Mouse (Mus musculus) cerebellum, adult 2 months (tissue): ENCODE measurements at regions not wholly inside any gene's neighbourhood (a gene's known extent, or its start where the extent isn't known, plus 50 kb on each side); places are given as distances from the start of the nearest gene placed in this dataset.

Experiments
- CTCF ChIP-seq: fragments of 200-500 bp; IDR thresholded peaks from 2 replicates; pipeline ENCODE4 v1.5.1; 2011; ENCODE audit warnings: low read depth, mild to moderate bottlenecking, control low read depth, low read length, moderate library complexity, borderline replicate concordance; ENCODE audit not compliant: insufficient read depth
- POLR2A ChIP-seq: fragments of 200-500 bp; IDR thresholded peaks from 2 replicates; pipeline ENCODE4 v1.6.1; 2011; ENCODE audit warnings: low read length, control low read depth, borderline replicate concordance; ENCODE audit not compliant: insufficient read depth

DNA sequence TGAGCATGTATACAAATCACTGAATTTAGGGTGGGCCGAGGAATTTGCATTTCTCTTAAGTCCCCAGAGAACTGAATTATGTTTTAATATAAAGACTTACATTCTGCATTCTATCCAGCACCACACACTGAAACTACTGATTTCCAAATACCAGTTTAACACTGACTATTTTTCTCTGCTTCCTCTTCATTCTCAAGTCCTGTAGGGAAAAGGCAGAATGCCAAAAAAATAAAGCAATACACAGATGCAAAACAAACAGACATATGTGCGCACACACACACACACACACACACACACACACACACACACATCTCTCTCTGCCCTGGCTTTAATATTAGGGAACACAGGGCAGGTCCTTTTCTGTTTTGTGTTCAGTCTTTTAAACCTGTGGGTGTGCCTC, 79.6 kb upstream of the Cd93 start:
- TF ChIP-seq CTCF (no peak), POLR2A (no peak)
